8 mouse cellular contexts compared by ENCODE assay signal in genomic region chr13:17855492-17856138, GRCm38 (mm10). TPM values are rescaled to one million over a fixed set of nuclear protein-coding genes. Genes with fewer than 3 reads are reported as not detected.
DNase-seq lines count a peak whose midpoint lies in the region; ATAC-seq and TF ChIP-seq lines count a peak whose summit lies in the region.
"Had no signal": no experiment of that assay in that cellular context is flagged by ENCODE, and none has a peak within 500 bp of the region (broad histone marks: within the 10 kb centered on the region; RNA-seq: fewer than 3 reads in every experiment).

No protein-coding gene starts in this region.

- H3K36me3 ChIP-seq in E14TG2a.4 (ENCODE audit: insufficient read depth, low read length), result no peaks in the 10 kb centered on the region
- H3K36me3 ChIP-seq in hindbrain, embryonic 12.5 days, result no peaks in the 10 kb centered on the region
- H3K36me3 ChIP-seq in midbrain, embryonic 13.5 days, result no peaks in the 10 kb centered on the region

- DNase-seq in Muller cell, postnatal 12 days (ENCODE audit: inconsistent ontology term), result peak; percentile 28
- no peak for DNase-seq in layer of hippocampus, postnatal 25 days (ENCODE audit: extremely low spot score in 1 of 2, low spot score in 1 of 2)
- no peak for DNase-seq in right cerebral cortex, adult 2 months (ENCODE audit: low spot score in 2 of 2)
- no peak for DNase-seq in ovary, postnatal 10 days (ENCODE audit: low spot score)

- no peak for TF ChIP-seq CTCF in E14TG2a.4 (conservative IDR thresholded peaks at IDR 0.05; ENCODE audit: low read length)

- 9% methylated on average over 13 of the region's 13 CpGs for WGBS in hindbrain, embryonic 12.5 days
- WGBS in midbrain, embryonic 13.5 days, result 8% methylated on average over 13 of the region's 13 CpGs

- 0 out of 2 replicates have a peak, but pooled peaks have one; percentile 46 for ATAC-seq in hindbrain, embryonic 12.5 days (ENCODE audit: low FRiP score)
- peak; percentile 74; the same call in 1 of the 2 replicates for ATAC-seq in midbrain, embryonic 13.5 days
- ATAC-seq: activated CD4-positive, CD25-positive, alpha-beta regulatory T cell, adult 4 months had no signal

- H3K27ac ChIP-seq in hindbrain, embryonic 12.5 days, result no peak overlapping the region
- no peak overlapping the region for H3K27ac ChIP-seq in midbrain, embryonic 13.5 days

- peak overlapping the region; percentile 52 for H3K4me3 ChIP-seq in E14TG2a.4 (replicated peaks; ENCODE audit: low read length)
- no peak overlapping the region for H3K4me3 ChIP-seq in hindbrain, embryonic 12.5 days
- no peak overlapping the region for H3K4me3 ChIP-seq in midbrain, embryonic 13.5 days (replicated peaks)

- H3K9ac ChIP-seq in hindbrain, embryonic 12.5 days, result no peak overlapping the region
- no peak overlapping the region for H3K9ac ChIP-seq in midbrain, embryonic 13.5 days (replicated peaks)

- peaks cover 60% of the 10 kb centered on the region for H3K4me1 ChIP-seq in E14TG2a.4 (replicated peaks; ENCODE audit: low read depth, low read length)
- H3K4me1 ChIP-seq in hindbrain, embryonic 12.5 days, result peaks cover 14% of the 10 kb centered on the region
- peaks cover 11% of the 10 kb centered on the region for H3K4me1 ChIP-seq in midbrain, embryonic 13.5 days (replicated peaks)

- no peaks in the 10 kb centered on the region for H3K9me3 ChIP-seq in E14TG2a.4 (ENCODE audit: low read length)
- H3K9me3 ChIP-seq in hindbrain, embryonic 12.5 days (replicated peaks), result 0 out of 2 replicates have a peak, but pooled peaks cover 4% of the 10 kb centered on the region
- no peaks in the 10 kb centered on the region for H3K9me3 ChIP-seq in midbrain, embryonic 13.5 days

- 0 out of 2 replicates have a peak, but pooled peaks cover 2% of the 10 kb centered on the region for H3K27me3 ChIP-seq in E14TG2a.4 (ENCODE audit: insufficient read depth, low read length)
- no peaks in the 10 kb centered on the region for H3K27me3 ChIP-seq in hindbrain, embryonic 12.5 days
- no peaks in the 10 kb centered on the region for H3K27me3 ChIP-seq in midbrain, embryonic 13.5 days

- H3K4me2 ChIP-seq in hindbrain, embryonic 12.5 days (replicated peaks), result peak overlapping the region; percentile 18; the same call in 1 of the 2 replicates
- H3K4me2 ChIP-seq in midbrain, embryonic 13.5 days (replicated peaks), result peak overlapping the region; percentile 29

RNA-seq across cellular contexts. Expression of gene Cdk13, which starts 50.7 kb away (rescaled TPM):
- 20.8 and 22.8 TPM in 2 replicates for polyA plus RNA-seq in hindbrain, embryonic 12.5 days (2016; fragmentation: Nextera tagmentation; extraction: Ambion mirVana)
- polyA plus RNA-seq in midbrain, embryonic 13.5 days (2015; fragmentation: Nextera tagmentation; extraction: Ambion mirVana), result 17.4 and 18.9 TPM in 2 replicates
- 10 to 100 TPM; 50.0 to 67.5 TPM for total RNA-seq in layer of hippocampus, postnatal 25 days (2021)
